Mouse (Mus musculus) inflammation-experienced regulatory T-cells, adult 6 months (primary cell): ENCODE data around the gene G6pc. TPM values are rescaled to one million over a fixed set of nuclear protein-coding genes. Genes with fewer than 3 reads are reported as not detected.
"Not testable (repeated sequence)": the region's sequence is repeated elsewhere in the genome, so short reads cannot be mapped to it uniquely, and the experiment has no call there.

Source experiments
- ATAC-seq: one replicate; pipeline ENCODE4 v1.8.0; 2017
- polyA plus RNA-seq, 3 experiments: library from polyadenylated mRNA; unstranded; fragments of 100-300 nt; shearing (Covaris generic); gene quantifications; one replicate each; pipeline ENCODE4 v1.2.1; 2017

Gene G6pc
- polyA plus RNA-seq, result not detected

GRCm38 (mm10) chr11:101367326-101367935 lies at the start of gene G6pc:
Gene G6pc, plus strand, starts transcription at chr11:101367561.
- no peak for ATAC-seq

DNA sequence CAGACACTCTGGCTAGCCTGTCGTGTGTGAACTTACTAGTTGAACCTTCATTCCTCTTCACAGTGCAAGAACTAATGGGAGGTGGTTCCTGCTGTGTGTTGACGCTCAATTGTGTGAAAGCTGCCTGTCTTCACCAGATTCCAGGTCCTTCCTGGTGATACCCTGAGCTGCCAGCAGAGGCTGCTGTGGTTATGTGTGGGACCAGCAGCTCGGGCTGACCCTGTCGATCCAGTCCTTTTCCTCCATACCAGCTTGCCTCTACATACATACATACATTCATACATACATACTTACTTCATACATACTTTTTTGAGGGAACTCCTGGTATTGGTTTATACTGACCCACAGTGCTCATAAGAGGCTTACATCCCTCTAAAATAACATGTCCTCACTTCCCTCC lies 43.8 kb upstream of the G6pc start:
- no peak for ATAC-seq

DNA sequence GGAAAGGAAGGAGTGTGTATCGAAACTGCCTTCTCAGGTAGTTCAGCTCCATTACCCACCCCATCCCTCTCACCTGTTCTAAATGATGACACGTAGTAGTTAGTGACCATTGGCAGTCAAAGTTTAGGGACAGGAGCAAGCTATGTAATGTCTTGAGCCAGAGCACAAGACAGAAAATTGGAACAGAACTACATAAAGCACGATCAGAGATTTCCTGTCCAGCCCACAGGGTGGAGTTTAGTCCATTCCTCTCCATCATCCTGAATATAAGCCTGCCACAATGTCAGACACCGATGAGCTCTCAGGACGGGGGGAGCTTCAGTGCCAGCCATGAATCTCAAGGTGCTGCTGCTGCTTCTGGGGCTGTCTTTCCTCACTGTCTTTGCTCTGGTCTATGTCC lies 42.6 kb upstream of the G6pc start, which contains the start of gene Aoc2:
Gene Aoc2, plus strand, starts transcription at position 301 of the 400 bp plus-strand sequence.
- no peak for ATAC-seq

GRCm38 (mm10) chr11:101325201-101325600 lies 42.2 kb upstream of the G6pc start:
- not testable (repeated sequence) for ATAC-seq

- no peak for ATAC-seq
Observed at GRCm38 (mm10) chr11:101326147-101326546, 41.2 kb upstream of the G6pc start.

GRCm38 (mm10) chr11:101327311-101327710 lies 40.0 kb upstream of the G6pc start:
- ATAC-seq, result no peak

DNA sequence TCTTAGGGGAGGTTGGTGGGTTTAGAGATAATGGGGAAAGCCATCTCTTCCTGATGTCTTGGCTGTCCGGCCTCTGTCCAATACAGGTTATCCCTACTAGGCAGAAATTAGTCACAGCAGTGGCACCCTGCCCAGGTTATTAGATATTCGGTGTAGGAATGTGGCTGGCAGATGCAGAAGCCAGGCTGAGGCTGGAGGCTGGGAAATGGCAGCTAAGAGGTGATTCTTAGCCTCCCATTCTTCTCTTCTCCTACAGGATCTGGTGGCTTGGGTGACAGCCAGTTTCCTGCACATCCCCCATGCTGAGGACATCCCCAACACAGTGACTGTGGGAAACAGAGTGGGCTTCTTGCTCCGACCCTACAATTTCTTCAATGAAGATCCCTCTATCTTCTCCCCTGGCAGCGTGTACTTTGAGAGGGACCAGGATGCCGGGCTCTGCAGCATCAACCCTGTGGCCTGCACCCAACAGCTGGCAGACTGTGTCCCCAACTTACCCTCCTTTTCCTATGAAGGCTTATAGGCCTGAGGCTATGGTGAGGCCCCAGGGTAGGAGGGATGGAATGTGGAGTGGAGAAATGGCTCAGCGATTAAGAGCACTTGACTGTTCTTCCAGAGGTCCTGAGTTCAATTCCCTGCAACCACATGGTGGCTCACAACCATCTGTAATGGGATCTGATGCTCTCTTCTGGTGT lies 38.3 kb upstream of the G6pc start:
- ATAC-seq, result no peak

- no peak for ATAC-seq
Observed at GRCm38 (mm10) chr11:101330371-101330924, 36.9 kb upstream of the G6pc start, which contains the start of gene Aoc3. Gene Aoc3, plus strand, starts transcription at chr11:101330605.

GRCm38 (mm10) chr11:101330961-101331360 lies 36.4 kb upstream of the G6pc start:
- ATAC-seq, result not testable (repeated sequence)

DNA sequence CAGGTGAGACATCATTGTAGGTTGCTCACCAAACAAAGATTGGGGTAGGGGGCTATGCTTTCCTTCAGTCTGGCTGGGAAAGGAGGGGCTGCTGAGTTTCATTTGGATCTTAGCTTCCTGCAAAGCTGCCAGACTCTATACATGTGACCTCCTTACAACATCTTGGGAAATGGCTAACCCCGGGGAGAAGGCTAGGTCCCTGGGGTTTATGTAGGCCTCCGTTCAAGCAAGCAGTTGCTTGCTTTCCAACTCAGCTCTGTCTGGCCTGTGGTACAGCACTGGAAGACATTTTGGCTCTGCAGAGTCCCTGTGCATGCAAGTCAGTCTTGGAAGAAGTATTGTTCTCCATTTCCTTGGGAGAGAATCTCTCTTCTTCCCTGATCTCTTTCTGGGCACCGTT lies 34.8 kb upstream of the G6pc start:
- ATAC-seq, result no peak

DNA sequence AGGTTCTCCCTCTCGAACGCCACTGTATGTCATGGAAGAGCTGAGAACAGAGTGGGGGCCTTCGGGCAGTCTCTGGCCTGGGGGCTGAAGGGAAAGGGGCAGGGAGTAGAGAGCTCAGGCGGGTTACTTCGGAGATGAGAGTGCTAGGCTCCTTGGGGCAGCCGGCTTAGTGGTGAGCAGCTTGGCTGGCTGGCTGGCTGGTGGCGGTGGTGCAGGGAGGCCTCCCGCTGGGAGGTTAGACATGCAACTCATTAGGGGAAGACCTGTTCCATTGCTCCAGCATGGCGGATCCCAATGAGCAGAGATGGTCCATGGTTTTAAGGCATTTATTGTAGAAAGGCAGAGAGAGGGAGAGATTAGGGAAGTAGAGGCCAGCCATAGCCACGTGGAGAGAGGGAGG lies 33.3 kb upstream of the G6pc start:
- ATAC-seq, result no peak

DNA sequence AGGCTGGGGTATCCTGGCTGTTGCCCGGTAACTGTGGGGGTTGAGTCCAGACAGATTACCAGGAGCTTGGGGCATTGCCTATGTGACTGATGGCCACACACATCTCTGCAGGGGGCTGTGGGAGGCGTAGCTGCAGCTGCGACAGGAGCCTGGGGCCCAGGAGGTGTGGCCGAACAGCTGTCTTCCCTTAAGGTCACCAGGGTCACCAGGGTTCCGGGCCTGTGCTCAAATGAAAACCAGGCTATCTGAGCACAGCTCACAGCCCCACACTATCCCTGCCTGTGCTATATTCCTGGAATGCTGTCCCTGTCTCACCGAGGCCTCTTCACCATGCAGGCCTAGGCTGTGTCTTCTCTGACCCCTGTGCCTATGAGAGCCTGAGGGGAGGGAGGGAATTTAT lies 32.8 kb upstream of the G6pc start:
- ATAC-seq, result no peak

DNA sequence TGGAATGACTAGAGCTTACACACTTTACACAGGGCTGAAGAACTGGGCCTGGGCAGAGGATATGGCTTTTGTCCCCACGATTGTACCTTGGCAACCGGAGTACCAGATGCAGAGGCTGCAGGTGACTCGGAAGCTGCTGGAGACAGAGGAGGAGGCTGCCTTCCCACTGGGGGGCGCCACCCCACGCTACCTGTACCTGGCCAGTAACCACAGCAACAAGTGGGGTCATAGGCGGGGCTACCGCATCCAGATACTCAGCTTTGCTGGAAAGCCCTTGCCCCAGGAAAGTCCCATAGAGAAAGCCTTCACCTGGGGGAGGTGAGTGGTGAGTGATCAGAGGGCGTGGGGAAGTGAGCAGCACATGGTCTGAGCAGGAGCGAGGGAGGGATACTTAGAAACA lies 31.7 kb upstream of the G6pc start:
- no peak for ATAC-seq

DNA sequence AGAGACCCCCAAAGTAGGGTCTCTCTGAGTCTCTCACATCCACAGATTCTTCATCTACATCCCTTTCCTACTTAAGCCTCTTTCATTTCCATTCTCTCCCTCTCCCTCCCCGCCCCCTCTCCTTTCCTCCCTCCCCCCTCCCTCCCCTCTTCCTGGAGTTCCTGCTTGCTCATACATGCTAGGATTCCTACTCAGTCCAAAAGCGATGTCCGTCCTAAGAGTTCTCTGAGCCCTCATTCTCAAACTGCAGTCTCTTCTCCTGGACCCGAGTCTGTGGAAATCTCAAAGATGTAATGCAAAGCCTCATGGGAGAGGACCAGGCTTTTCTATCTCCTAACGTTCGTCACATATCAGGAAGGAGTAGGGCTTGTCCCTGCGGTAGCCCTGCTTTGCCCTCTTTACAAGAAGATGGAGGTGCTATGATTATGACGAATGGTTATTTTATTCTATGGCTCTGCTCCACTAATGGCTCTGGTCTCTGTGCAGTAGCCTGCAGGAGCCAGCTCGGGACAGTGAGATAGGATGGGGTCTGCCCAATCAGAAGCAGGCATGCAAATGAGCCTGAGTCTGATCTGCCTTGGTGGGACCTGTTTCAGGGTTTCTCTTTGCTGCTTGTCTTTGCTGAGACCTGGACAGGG lies 29.1 kb upstream of the G6pc start:
- ATAC-seq, result no peak

GRCm38 (mm10) chr11:101347083-101347775 lies 20.1 kb upstream of the G6pc start:
- no peak for ATAC-seq

- no peak for ATAC-seq
Observed at GRCm38 (mm10) chr11:101348774-101349173, 18.6 kb upstream of the G6pc start.

DNA sequence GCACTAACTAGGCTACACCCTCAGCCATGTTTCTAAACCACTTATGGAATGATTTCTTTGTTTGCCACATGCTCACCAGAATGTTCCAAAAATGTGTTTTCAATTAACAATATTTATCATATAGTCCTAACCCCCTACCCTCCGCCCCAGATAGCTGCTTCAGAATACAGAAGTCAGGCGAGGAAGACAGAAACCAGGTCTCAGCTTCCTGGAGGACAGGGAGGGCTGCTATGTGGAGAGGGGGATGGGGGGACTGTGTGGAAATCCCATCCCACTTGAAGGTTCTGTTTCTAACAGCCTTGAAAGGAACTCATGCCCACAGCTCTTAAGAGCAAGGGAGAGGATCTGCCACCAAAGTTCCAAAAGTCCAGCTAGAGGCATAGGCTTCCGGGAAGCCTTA lies 18.1 kb upstream of the G6pc start:
- ATAC-seq, result no peak

DNA sequence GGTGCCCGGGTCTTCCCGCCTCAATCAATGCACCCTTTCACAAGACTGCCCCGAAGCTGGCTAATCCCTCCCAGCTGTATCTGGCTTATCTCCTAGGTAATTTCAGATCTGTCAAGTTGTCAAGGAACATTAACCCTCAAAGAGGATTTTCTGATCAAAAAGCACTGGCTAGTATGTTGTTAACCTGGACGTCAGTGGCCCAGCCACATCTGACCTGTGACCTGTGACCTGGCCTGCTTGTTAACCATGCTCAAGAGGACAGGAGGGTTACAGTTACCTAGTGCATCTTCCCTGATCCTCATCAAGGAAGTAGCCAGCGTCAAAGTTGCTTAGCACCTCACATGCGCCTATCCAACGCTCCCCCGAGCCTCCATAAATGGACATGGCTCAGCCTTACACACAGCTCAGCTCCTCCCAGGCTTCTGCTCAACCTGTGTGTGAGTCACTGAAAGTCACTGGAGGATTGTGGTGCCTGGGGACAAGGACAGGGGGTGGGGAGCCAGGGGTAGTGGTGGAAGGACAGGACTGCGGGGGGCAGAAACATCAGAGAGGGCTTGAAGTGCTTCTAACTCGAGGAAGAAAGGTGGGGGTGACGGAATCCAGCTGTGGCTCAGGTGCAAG lies 16.2 kb upstream of the G6pc start:
- no peak for ATAC-seq

DNA sequence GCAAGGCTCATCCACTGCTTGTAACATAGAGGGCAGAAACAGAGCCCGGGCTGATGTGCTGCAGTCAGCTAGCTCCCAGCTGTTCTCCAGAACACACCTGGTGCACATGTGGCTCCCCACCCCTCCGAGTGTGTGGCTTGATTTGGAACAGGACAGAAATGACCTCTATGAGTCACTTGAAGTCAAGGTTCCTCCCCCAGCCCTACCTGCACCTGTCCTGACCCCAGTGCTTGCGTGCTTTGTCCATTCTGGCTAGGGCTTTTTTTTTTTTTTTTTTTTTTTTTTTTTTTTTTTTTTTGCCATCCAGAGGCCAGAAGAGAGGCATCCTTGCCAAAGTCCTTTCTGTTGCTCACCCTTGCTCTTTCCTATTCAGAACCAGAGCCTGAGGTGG lies 15.6 kb upstream of the G6pc start:
- no peak for ATAC-seq

- no peak for ATAC-seq
Observed at GRCm38 (mm10) chr11:101353436-101353835, 13.9 kb upstream of the G6pc start.

DNA sequence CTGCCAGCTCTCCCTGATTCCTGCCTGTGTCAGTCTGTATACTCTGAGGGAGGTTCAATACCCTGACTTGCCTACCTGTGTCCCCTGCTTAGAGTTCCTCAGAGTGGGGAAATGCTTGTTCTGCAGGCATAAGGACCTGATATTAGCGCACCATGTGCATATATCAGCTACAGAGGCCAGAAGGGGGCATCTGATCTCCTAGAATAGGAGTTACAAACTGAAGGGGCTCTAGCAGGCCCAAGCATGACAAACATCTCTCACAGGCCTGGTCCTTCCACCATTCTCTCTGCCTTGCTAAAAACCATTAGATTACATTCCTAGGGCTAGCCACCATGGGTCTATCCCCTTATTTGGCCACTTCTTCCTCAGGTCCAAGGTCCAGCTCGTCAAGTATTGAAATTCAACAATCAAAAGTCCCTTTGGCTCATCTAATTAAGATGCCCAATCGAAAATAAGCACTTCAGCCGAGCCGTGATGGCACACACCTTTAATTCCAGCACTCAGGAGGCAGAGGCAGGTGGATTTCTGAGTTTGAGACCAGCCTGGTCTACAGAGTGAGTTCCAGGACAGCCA lies 12.8 kb upstream of the G6pc start:
- ATAC-seq, result no peak

DNA sequence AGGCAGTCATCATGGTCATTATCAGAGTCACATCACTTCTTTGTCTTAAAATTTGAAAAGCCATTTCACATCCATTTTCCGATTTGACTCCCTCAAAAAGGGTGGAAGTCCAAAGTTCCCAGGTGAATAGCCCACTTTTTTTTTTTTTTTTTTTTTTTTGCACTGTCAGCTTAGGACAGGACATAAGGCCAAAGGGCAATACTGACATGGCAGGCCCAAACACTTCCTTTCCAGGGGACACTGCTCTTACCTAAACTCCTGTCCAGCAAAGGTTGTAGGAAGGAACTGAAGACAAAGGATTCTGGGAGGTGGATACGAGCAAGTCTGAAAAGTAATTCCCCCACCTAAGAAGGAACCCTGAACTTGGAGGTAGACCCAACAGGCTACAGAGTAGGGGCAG lies 11.4 kb upstream of the G6pc start:
- no peak for ATAC-seq
